Mouse (Mus musculus): ENCODE results near the gene Ccdc194.

Ccdc194 gene

DNA sequence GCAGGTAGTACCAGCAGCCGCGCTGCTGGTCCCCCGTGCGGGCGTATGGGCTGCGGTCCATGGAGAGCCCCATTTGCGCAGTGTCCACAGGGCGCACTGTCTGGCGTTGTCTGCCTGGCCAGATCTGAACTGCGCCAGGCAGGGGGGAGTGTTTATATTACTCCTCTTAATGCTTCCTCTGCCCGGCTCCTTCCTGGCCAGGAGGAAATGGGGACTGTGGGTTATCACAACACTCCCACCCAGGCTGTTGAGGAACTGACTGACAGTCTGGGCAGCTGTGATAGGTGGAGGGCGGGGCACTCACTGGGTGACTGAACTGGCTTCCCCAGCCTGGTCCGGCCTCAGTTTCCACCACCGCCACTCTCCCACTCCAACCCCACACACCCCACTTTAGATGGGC is 13.9 kb downstream of the Ccdc194 start, which contains the start of gene Plvap:
Gene Plvap (minus strand): TSS at position 109 of the 400 bp plus-strand sequence.
- no peak for DNase-seq (ENCODE audit: low spot score in 2 of 2)

DNA sequence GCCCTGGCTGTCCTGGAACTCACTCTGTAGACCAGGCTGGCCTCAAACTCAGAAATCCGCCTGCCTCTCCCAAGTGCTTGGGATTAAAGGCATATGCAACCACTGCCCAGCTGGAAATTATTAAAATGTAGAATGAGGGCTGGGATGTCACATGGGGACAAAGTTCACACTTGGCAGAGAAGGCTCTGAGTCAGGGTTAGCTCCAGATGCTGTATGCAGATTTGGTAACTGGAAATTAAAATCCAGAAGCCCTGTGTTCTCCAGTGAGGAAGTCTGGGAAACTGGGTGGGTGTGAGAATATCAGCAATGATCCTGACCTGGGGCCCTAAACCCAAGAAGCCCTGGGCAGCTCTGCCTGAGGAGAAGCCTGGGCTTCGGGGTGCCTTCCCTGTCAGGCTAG is 16.2 kb downstream of the Ccdc194 start:
- no peak for DNase-seq (ENCODE audit: low spot score in 2 of 2)

- DNase-seq (ENCODE audit: low spot score in 2 of 2) = no peak
These were observed 17.9 kb downstream of the Ccdc194 start for GRCm38 (mm10) chr8:71507589-71508104.

GRCm38 (mm10) chr8:71505979-71506378 is 19.5 kb downstream of the Ccdc194 start:
- DNase-seq (ENCODE audit: low spot score in 2 of 2) = no peak

DNA sequence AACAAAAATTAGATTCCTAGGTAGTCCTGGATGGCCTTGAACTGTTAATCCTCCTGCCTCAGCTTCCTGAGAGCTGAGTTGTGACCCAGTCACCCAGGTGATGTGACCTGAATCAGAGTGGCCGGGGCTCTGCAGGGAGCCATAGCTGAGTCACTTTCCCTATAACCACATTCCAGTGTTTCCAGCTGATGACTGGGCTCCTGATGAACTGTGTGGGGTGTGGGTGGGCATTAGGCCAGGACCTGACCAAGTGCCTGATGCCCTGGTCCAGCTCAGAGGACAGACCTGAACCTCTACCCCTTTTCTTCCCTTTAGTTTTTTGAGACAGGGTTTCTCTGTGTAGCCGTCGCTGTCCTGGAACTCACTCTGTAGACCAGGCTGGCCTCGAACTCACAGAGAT is 20.2 kb downstream of the Ccdc194 start:
- DNase-seq (ENCODE audit: low spot score in 2 of 2) = no peak

DNA sequence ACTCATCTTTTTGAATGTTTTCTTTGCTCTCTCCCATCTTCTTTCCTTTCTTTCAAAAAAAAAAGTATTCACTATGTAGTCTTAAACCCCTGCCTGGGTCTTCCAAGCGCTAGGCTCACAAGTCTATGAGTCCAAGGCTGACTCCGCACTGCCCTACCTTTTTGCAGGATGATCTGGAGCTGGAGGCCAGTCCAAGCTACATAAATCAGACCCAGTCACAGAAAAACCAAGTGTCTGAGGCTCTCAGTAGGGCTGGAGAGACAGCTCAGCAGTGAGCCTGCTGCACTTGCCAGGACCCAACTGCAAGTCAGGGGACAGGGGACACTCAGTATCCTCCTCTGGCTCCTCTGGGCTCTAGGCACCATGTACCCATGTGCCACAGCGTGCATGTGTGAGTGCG is 21.2 kb downstream of the Ccdc194 start:
- no peak for DNase-seq (ENCODE audit: low spot score in 2 of 2)

- DNase-seq (ENCODE audit: low spot score in 2 of 2) = no peak
These were observed 26.5 kb downstream of the Ccdc194 start for GRCm38 (mm10) chr8:71498816-71499690.

DNA sequence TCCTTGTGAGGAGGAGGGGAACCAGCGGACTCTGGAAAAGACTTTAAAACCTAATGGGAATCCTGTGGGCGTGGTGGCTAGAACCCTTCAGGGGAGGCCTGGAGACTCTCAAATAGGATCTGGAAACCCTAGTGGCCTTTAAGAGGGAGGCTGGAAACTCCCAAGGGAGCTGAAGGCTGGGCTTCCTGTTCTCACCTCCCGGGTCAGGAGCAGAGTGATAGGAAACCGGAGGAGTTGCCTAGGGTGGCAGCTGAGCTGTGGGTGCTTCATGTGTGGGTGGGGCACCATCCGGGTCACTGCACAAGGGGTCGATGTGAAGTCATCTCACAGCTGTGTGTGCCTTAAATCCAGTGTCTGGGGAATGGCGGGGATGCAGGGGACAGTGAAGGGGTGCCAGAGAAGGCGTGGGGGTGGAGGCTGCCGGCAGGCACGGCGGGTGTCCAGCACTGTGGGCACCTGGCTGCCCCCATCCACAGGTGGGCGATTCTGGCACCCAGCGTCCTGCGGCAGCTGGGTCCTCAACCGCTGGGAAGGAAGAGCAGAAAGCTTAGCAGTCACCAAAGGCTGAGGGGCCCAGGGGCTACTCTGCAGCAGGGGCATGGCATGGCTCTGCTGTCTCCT is 27.5 kb downstream of the Ccdc194 start:
- DNase-seq (ENCODE audit: low spot score in 2 of 2) = no peak

DNA sequence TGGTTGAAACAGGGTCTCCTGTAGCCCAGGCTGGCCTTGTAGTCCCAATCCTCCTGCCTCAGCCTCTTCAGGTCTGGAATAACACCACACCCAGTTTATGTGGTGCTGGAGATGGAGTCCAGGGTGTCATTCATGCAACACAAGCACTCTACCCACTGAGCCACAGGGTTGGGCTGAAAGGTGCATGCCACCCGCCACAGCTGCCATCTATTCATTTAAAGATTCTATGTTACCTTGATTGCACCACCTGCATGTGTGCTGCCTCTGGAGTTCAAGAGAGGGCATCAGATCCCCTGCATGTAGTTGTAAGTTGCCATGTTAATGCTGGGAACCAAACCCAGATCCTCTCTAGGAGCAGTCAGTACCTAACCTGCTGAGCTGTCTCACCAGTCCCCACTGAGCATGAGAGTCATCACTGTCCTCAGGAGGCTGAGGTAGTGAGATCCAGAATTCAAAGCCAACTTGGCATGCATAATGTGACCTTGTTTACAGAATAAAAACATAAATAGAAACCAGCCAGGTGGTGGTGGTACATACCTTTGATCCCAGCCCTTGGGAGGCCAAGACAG is 28.4 kb downstream of the Ccdc194 start:
- no peak for DNase-seq (ENCODE audit: low spot score in 2 of 2)

DNA sequence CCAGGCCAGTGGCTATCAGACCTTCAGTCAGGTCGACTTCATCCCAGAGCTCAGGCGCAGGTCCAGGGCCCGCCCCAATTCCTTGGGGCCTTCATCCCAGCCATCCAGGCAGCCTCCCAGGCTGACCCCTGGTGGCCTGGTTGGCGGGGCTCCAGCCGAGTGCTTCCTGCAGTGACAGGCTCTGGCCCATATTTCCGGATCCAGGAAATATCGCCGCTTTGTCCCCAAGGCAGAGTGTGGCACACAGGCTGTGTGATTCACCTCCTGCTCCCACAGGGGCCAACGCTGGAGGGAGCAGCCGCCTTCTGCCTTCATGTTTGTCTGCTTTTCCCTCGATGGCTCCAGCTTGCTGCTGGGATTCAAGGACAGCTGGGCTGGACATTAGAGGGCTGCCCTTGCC is 29.0 kb downstream of the Ccdc194 start:
- DNase-seq (ENCODE audit: low spot score in 2 of 2) = no peak

DNA sequence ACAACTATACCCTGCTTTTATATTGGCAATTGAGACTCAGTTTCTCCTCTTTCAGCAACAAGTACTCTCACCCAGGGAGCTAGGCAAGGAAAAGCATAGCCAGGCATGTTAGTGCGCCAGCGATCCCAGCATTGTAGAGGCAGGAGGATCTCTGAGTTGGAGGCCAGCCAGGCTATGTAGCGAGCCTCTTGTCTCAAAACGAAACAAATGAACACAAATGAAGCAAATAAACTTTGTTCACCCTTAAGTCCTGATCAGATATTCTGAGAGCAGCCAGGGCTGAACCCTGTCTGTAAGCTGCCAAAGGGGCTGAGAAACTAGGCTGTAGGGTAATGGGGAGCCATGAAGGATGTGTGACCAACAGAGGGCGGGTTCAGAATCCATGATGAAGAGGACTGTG is 29.7 kb downstream of the Ccdc194 start:
- no peak for DNase-seq (ENCODE audit: low spot score in 2 of 2)

GRCm38 (mm10) chr8:71495039-71495438 is 30.5 kb downstream of the Ccdc194 start:
- DNase-seq (ENCODE audit: low spot score in 2 of 2) = peak; percentile 61 to 79

GRCm38 (mm10) chr8:71488454-71488853 is 37.1 kb downstream of the Ccdc194 start:
- DNase-seq (ENCODE audit: low spot score in 2 of 2) = peak; percentile 79 to 86

GRCm38 (mm10) chr8:71487691-71488445 is 37.6 kb downstream of the Ccdc194 start, which contains the start of gene Gtpbp3:
Gene Gtpbp3 (plus strand): TSS chr8:71488103.
- DNase-seq (ENCODE audit: low spot score in 2 of 2) = peak; percentile 62 to 66

DNA sequence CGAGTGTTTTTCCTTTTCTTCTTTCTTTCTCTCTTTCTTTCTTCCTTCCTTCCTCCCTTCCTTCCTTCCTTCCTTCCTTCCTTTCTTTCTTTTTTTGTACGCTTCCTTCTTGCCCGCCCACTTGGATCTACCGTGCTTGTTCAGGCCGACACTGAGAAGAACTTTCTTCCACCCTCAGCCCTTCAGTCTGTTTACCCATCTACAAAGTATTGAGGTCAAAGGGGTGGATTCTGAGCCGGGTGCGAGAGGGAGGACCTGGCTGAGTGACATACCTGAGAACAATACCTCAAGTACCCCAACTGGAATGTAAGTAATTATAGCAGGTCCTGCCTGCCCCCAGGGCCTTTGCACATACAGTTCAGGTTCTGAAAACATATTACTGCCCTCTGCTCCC is 39.4 kb downstream of the Ccdc194 start:
- DNase-seq (ENCODE audit: low spot score in 2 of 2) = no peak

GRCm38 (mm10) chr8:71485142-71486135 is 40.1 kb downstream of the Ccdc194 start, which contains the start of gene Ano8:
Gene Ano8 (minus strand): TSS chr8:71485963.
- DNase-seq (ENCODE audit: low spot score in 2 of 2) = peak; percentile 64 to 68

DNA sequence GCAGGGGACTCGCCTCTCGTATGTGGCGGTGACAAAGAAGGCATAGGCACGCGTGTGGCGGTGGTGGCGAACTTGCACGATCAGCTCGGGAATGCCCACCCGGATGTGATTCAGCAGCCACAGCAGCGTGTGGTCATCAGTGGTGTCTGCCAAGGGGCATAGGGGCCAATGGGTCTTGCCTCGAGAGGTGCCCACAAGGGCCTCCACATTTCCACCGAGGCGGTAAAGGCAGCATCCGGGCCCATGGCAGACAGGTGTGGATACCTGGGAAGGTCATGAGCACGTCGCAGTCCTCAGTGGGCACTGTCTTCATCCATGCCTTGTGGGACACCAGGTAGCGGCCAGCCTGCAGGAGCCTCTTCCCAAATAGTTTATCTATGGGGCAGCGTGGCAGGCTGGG is 40.8 kb downstream of the Ccdc194 start:
- DNase-seq (ENCODE audit: low spot score in 2 of 2) = no peak

DNA sequence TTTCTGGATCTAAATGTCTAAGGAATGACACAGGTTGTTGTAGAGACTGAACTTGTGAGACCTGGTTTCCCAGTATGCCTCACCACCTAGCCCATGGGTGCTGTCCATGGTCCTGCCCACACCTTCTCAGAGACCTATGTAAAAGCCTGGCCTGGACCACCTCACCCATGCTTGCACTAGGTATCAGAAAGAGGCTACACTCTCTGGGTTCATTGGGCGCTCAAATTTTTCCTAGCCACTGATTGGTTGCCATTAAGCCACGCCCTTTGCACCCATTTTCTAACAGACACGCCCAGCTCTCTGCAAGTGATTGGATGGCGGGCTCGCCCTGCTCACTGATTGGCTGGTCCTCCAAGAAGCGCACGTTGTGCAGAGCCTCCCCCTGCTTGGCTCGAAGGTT is 41.6 kb downstream of the Ccdc194 start:
- DNase-seq (ENCODE audit: low spot score in 2 of 2) = no peak

GRCm38 (mm10) chr8:71478943-71479342 is 46.6 kb downstream of the Ccdc194 start:
- no peak for DNase-seq (ENCODE audit: low spot score in 2 of 2)

DNA sequence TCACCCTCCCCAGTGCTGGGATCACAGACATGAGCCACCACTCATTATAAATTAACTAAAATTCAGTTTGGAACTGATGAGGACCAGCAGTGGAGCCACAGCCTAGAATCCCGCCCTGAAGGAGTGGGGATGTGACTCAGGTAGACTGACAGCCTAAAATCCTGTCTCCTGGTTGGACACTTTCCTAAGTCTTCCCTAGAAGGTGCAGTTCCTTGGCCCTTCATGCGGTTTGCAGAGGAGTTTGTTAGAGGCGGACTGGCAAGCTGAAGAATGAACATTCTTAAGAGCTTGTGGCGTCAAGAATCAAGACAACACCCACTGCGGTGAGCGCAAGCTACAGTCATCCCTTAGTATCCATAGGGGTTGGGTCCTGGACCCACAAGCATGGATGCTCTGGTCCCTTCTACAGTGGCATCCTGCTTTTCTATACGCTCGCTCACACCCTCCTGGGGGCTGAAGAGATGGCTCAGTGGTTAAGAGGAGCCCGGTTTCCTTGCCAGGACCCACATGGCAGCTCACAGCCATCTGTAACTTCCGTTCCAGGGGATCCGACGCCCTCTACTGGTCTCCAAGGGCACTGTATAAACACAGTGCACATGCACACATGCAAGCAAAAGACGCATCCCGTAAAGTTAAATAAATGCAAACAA is 48.2 kb downstream of the Ccdc194 start:
- no peak for DNase-seq (ENCODE audit: low spot score in 2 of 2)

Data from spleen, postnatal 14 days (tissue).